Mouse (Mus musculus): ENCODE results near the gene Gnpat. TPM values are rescaled to one million over a fixed set of nuclear protein-coding genes. Genes with fewer than 3 reads are reported as not detected.
A peak's percentile ranks its signal among the peaks of the same experiment; 100 is the strongest.

Gene Gnpat
- polyA plus RNA-seq, 1 experiment from 2014 or later = 74.7 TPM

DNA sequence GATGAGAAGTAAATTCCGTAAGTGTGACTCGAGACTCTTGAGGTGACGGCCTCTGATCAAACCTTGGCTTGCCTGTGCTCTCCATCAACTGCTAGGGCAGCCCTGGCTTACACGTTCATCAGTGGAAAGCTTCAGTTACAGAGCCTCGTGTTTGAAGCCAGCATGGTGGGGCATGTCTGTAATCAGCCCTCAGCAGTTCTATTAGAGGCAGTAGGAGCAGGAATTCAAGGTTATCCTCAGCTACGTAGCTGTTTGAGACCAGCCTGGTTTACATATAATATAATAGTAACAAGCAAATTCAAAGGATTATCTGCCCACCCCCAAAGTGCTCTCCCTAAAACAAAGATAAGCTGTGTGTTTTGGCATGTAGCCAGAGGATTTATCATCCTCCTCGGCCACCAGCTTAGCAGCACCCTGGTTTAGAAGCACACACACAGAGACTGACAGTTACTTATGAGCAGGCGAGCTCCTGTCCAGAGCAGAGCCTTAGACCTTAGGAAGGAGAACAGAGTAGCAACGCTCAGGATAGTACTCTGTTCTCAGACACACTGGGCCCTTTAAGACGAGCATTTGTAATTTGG, 16.2 kb downstream of the Gnpat start:
- no peak overlapping the region for H3K4me3 ChIP-seq
- no peak overlapping the region for H3K27ac ChIP-seq (replicated peaks)
- ATAC-seq (ENCODE audit: low FRiP score, low read depth) = no peak
- 89% methylated on average over 10 of the region's 10 CpGs for WGBS
- no peaks in the 10 kb centered on the region for H3K9me3 ChIP-seq
- H3K4me2 ChIP-seq = no peak overlapping the region
- no peak overlapping the region for H3K9ac ChIP-seq
- no peaks in the 10 kb centered on the region for H3K27me3 ChIP-seq
- H3K4me1 ChIP-seq (replicated peaks) = no peaks in the 10 kb centered on the region
- peaks cover 82% of the 10 kb centered on the region for H3K36me3 ChIP-seq

DNA sequence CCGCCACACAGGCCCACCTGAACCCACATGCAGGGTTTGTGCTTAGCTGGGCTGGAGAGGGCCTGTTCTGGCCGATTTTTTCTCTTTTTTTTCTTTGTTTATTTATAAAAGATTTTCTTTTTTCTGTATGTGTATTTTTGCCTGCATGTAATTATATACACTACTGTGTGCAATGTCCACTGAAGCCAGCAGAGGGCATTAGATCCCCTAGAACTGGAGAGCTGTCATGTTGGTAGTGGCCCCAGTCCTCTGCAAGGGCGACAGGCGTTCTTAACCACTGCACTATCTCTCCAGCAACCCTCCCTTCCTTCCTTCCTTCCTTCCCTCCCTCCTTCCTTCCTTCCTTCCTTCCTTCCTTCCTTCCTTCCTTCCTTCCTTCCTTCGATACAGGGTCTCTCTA, 25.6 kb downstream of the Gnpat start:
- 97% methylated on average over 5 of the region's 5 CpGs for WGBS
- H3K9me3 ChIP-seq = no peaks in the 10 kb centered on the region
- no peak overlapping the region for H3K4me3 ChIP-seq
- H3K36me3 ChIP-seq = peaks cover 66% of the 10 kb centered on the region
- no peak for ATAC-seq (ENCODE audit: low FRiP score, low read depth)
- no peak overlapping the region for H3K27ac ChIP-seq (replicated peaks)
- no peaks in the 10 kb centered on the region for H3K27me3 ChIP-seq
- H3K4me2 ChIP-seq = no peak overlapping the region
- no peak overlapping the region for H3K9ac ChIP-seq
- H3K4me1 ChIP-seq (replicated peaks) = peaks cover 6% of the 10 kb centered on the region

DNA sequence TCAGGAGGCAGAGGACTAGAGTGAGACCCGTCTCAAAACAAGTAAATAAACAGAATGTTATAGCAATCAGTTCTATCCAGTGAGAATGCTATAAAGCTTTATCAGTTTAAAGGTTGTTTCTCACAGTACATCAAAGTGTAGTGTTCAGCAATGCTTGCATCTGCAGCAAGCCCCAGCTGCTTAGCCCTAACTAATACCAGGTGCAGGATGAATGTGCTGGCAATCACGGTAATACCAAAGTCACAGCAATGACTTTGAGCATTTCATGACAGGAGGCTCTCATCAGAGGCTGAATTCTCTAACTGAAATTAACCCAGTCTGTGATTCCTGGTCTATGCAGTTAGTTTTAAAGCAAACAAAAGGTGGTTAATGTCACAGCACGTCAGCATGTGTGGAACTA, 29.8 kb downstream of the Gnpat start:
- 72% methylated on average over 3 of the region's 3 CpGs for WGBS

GRCm38 (mm10) chr8:124896010-124896631, 33.3 kb downstream of the Gnpat start:
- Histone ChIP-seq H3K9ac (peak overlapping the region; percentile 85; the same call in 1 of the 2 replicates), H3K36me3 (peaks cover 32% of the 10 kb centered on the region), H3K27me3 (no peaks in the 10 kb centered on the region), H3K9me3 (no peaks in the 10 kb centered on the region), H3K4me3 (peak overlapping the region; percentile 84), H3K4me2 (peak overlapping the region; percentile 90), H3K4me1 (replicated peaks) (peaks cover 50% of the 10 kb centered on the region), H3K27ac (replicated peaks) (peak overlapping the region; percentile 85)
- ATAC-seq (ENCODE audit: low FRiP score, low read depth) = no peak
- 84% methylated on average over 26 of the region's 26 CpGs for WGBS

More for the DNA sequence above, 29.8 kb downstream of the Gnpat start:
- no peak overlapping the region for H3K9ac ChIP-seq
- ATAC-seq (ENCODE audit: low FRiP score, low read depth) = no peak
- H3K4me3 ChIP-seq = no peak overlapping the region
- no peaks in the 10 kb centered on the region for H3K27me3 ChIP-seq
- no peak overlapping the region for H3K4me2 ChIP-seq
- H3K9me3 ChIP-seq = no peaks in the 10 kb centered on the region
- H3K27ac ChIP-seq (replicated peaks) = no peak overlapping the region
- H3K36me3 ChIP-seq = peaks cover 38% of the 10 kb centered on the region
- H3K4me1 ChIP-seq (replicated peaks) = peaks cover 36% of the 10 kb centered on the region

DNA sequence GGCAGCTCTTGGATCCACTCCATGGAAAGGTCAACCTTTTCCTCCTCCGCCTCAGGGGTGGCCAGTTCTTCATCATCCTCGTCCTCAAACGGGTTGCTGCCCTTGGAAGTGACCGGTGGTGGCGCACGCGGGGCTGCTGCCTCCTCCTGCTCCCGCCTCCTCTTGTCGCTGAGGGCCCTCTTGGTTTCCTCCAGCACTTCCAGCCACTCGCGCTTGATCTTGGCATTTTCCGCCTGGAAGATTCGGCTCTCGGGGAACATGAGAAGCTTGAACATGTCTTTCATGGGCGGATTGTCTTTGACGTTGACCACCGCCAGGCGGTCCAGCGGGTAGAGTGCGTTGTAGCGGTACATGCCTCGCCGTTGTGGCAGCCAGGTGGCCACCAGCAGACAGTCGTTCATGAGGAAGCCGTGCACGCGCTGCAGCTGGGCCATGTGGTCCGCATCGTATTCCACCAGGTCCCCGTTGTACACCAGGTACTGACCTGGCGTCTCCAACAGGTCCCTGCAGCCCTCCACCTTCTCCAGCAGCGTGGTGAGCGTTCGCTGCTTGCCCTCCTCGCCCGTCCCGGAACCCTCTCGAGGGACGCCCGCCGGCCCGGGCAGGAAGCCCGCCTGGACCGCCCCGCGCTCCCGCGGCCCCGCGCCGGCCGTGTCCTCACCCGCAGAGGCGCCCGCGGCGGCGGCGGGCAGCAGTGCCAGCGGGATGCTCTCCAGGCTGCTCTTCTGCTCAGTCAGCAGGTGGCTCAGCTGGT, 34.0 kb downstream of the Gnpat start:
- Histone ChIP-seq H3K27ac (replicated peaks) (peak overlapping the region; percentile 85), H3K4me2 (peak overlapping the region; percentile 90), H3K9me3 (no peaks in the 10 kb centered on the region), H3K9ac (peak overlapping the region; percentile 85), H3K27me3 (no peaks in the 10 kb centered on the region), H3K4me1 (replicated peaks) (peaks cover 50% of the 10 kb centered on the region), H3K36me3 (peaks cover 36% of the 10 kb centered on the region), H3K4me3 (peak overlapping the region; percentile 84)
- peak; percentile 54 for ATAC-seq (ENCODE audit: low FRiP score, low read depth)
- WGBS = 1% methylated on average over 55 of the region's 60 CpGs

GRCm38 (mm10) chr8:124897386-124898250, 34.8 kb downstream of the Gnpat start, which contains the start of the genes Exoc8 and Sprtn:
Gene Exoc8 (minus strand): TSS chr8:124897705.
Gene Sprtn (plus strand): TSS chr8:124897886.
- Histone ChIP-seq H3K9me3 (no peaks in the 10 kb centered on the region), H3K4me2 (peak within 1 kb of the TSS; percentile 90), H3K4me3 (peak within 1 kb of the TSS; percentile 84), H3K27me3 (no peaks in the 10 kb centered on the region), H3K27ac (replicated peaks) (peak within 1 kb of the TSS; percentile 85), H3K36me3 (peaks cover 44% of the 10 kb centered on the region), H3K9ac (peak within 1 kb of the TSS; percentile 85), H3K4me1 (replicated peaks) (peaks cover 50% of the 10 kb centered on the region)
- ATAC-seq (ENCODE audit: low FRiP score, low read depth) = peak; percentile 92
- under 1% methylated on average over 109 of the region's 114 CpGs for WGBS

- H3K9ac ChIP-seq = peak overlapping the region; percentile 69
- peaks cover 44% of the 10 kb centered on the region for H3K4me1 ChIP-seq (replicated peaks)
- H3K4me3 ChIP-seq = peak overlapping the region; percentile 84
- H3K27ac ChIP-seq (replicated peaks) = peak overlapping the region; percentile 85
- no peaks in the 10 kb centered on the region for H3K27me3 ChIP-seq
- WGBS = 9% methylated on average over 31 of the region's 31 CpGs
- peaks cover 52% of the 10 kb centered on the region for H3K36me3 ChIP-seq
- no peak for ATAC-seq (ENCODE audit: low FRiP score, low read depth)
- H3K9me3 ChIP-seq = no peaks in the 10 kb centered on the region
- H3K4me2 ChIP-seq = peak overlapping the region; percentile 90
These were observed 35.5 kb downstream of the Gnpat start for GRCm38 (mm10) chr8:124898251-124898905.

DNA sequence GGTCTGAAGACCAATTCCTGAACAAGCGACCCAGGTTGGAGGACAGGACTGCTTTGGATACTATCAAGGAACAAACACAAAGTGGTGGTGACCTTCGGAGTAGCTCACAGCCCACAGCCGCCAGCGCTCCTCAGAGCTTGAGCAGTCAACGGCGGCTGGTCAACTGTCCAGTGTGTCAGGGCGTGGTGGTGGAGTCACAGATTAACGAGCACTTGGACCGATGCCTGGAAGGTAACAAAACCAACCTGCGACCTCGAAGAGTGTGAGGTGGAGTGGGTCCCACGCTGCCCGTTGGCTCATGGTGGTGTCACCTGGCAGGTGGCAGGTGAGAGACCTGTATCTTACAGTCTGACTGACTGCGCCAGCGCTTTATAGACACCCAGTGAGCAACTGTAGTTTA, 40.4 kb downstream of the Gnpat start:
- Histone ChIP-seq H3K27ac (replicated peaks) (no peak overlapping the region), H3K36me3 (peaks cover 55% of the 10 kb centered on the region), H3K9ac (no peak overlapping the region), H3K4me2 (no peak overlapping the region), H3K4me3 (no peak overlapping the region), H3K27me3 (no peaks in the 10 kb centered on the region), H3K4me1 (replicated peaks) (peaks cover 17% of the 10 kb centered on the region), H3K9me3 (no peaks in the 10 kb centered on the region)
- no peak for ATAC-seq (ENCODE audit: low FRiP score, low read depth)
- WGBS = 96% methylated on average over 15 of the region's 15 CpGs

DNA sequence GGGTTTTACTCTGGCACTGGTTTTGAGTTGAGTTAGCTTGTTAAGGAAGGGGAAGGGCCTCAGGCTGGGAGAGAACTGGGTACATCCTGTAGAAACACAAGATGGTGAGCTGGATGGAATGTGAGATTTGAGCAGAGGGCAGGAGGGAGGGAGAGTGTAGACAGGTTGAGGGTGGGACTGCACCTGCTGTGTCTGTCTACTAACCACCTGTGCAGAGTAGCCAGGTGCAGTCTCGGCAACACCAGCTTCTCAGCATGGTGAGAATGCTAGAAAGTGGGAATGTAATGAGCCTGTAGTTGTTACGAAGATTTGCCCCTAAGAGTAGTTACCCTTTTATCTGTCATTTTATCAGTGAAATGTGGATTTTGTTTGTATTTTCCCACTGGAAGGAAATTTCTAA, 42.6 kb downstream of the Gnpat start:
- 95% methylated on average over 2 of the region's 2 CpGs for WGBS
- Histone ChIP-seq H3K4me3 (no peak overlapping the region), H3K4me1 (replicated peaks) (0 out of 2 replicates have a peak, but pooled peaks cover 3% of the 10 kb centered on the region), H3K36me3 (peaks cover 62% of the 10 kb centered on the region), H3K27ac (replicated peaks) (no peak overlapping the region), H3K27me3 (no peaks in the 10 kb centered on the region), H3K9me3 (no peaks in the 10 kb centered on the region), H3K4me2 (no peak overlapping the region), H3K9ac (no peak overlapping the region)
- no peak for ATAC-seq (ENCODE audit: low FRiP score, low read depth)

- Histone ChIP-seq H3K4me2 (no peak overlapping the region), H3K4me3 (no peak overlapping the region), H3K27me3 (no peaks in the 10 kb centered on the region), H3K4me1 (replicated peaks) (0 out of 2 replicates have a peak, but pooled peaks cover 3% of the 10 kb centered on the region), H3K27ac (replicated peaks) (no peak overlapping the region), H3K9me3 (no peaks in the 10 kb centered on the region), H3K36me3 (peaks cover 64% of the 10 kb centered on the region), H3K9ac (no peak overlapping the region)
- no peak for ATAC-seq (ENCODE audit: low FRiP score, low read depth)
- WGBS = 95% methylated on average over 16 of the region's 16 CpGs
These were observed 47.1 kb downstream of the Gnpat start for GRCm38 (mm10) chr8:124909936-124910335.

- Histone ChIP-seq H3K4me2 (no peak overlapping the region), H3K27me3 (no peaks in the 10 kb centered on the region), H3K36me3 (peaks cover 68% of the 10 kb centered on the region), H3K9ac (no peak overlapping the region), H3K9me3 (no peaks in the 10 kb centered on the region), H3K27ac (replicated peaks) (no peak overlapping the region), H3K4me3 (no peak overlapping the region), H3K4me1 (replicated peaks) (0 out of 2 replicates have a peak, but pooled peaks cover 2% of the 10 kb centered on the region)
- no peak for ATAC-seq (ENCODE audit: low FRiP score, low read depth)
- 86% methylated on average over 10 of the region's 10 CpGs for WGBS
These were observed 47.5 kb downstream of the Gnpat start for GRCm38 (mm10) chr8:124910349-124910748.

All from hindbrain, embryonic 15.5 days (tissue).